Mouse (Mus musculus): Measurements from ENCODE around the gene Sox6. TPM values are rescaled to one million over a fixed set of nuclear protein-coding genes. Genes with fewer than 3 reads are reported as not detected.

The Sox6 gene
- polyA plus RNA-seq, 1 experiment: 2.9 TPM

DNA sequence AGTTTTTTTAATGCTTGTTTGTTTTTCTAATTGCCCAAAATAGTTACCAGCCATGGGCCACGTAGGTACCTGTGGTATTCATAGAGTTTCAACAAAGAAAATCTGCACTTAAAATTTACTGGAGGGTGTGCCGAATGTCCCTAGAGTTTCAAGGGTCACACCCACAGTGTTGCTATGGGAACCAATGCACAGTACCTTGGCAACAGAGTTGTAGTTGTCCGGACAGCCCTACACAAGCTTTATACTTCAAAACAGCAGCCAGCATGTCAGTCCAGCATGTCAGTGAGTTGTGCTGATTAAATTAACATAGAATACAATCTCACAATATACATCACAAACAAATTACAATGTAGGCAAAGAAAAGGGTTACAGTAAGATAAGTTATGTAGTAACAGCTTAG lies 567.1 kb downstream of the Sox6 start:
- TF ChIP-seq CTCF (IDR thresholded peaks at IDR 0.05; ENCODE audit: borderline replicate concordance, insufficient read depth, low read length) (no peak), POLR2A (IDR thresholded peaks at IDR 0.05; ENCODE audit: low read depth, low read length) (no peak)
- no peak overlapping the region for H3K4me3 ChIP-seq (ENCODE audit: insufficient read depth, low read length)
- no peaks in the 10 kb centered on the region for H3K4me1 ChIP-seq (ENCODE audit: control insufficient read depth, insufficient read depth, low read length)
- no peak overlapping the region for H3K27ac ChIP-seq (ENCODE audit: insufficient read depth, low read length)

DNA sequence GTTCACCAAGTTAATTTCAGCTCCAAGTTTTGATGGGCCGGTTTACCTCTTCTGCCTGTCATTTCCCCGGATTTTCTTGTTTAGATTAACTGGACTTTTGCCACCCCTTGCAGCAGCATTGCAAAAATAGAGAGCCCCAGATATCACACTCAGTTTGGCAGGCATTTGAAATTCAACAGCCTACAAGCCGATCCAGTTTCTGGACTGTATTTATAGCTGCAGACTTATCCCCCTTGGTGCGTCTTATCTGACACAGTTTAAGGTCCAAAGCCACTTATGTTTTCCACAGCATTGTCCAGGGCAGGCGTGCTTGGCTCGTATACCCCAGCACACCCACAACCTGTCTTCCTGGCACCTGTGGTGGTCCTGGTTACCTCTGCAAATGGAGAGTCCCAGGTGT lies 571.8 kb downstream of the Sox6 start:
- no peaks in the 10 kb centered on the region for H3K4me1 ChIP-seq (ENCODE audit: control insufficient read depth, insufficient read depth, low read length)
- H3K4me3 ChIP-seq (ENCODE audit: insufficient read depth, low read length): no peak overlapping the region
- H3K27ac ChIP-seq (ENCODE audit: insufficient read depth, low read length): no peak overlapping the region
- TF ChIP-seq POLR2A (IDR thresholded peaks at IDR 0.05; ENCODE audit: low read depth, low read length) (no peak), CTCF (IDR thresholded peaks at IDR 0.05; ENCODE audit: borderline replicate concordance, insufficient read depth, low read length) (no peak)

- no peak overlapping the region for H3K27ac ChIP-seq (ENCODE audit: insufficient read depth, low read length)
- H3K4me1 ChIP-seq (ENCODE audit: control insufficient read depth, insufficient read depth, low read length): no peaks in the 10 kb centered on the region
- no peak for TF ChIP-seq POLR2A (IDR thresholded peaks at IDR 0.05; ENCODE audit: low read depth, low read length)
- TF ChIP-seq CTCF (IDR thresholded peaks at IDR 0.05; ENCODE audit: borderline replicate concordance, insufficient read depth, low read length): no peak
- no peak overlapping the region for H3K4me3 ChIP-seq (ENCODE audit: insufficient read depth, low read length)
These were observed 575.2 kb downstream of the Sox6 start for GRCm38 (mm10) chr7:115463367-115463766.

- no peaks in the 10 kb centered on the region for H3K4me1 ChIP-seq (ENCODE audit: control insufficient read depth, insufficient read depth, low read length)
- no peak overlapping the region for H3K27ac ChIP-seq (ENCODE audit: insufficient read depth, low read length)
- TF ChIP-seq POLR2A (IDR thresholded peaks at IDR 0.05; ENCODE audit: low read depth, low read length): no peak
- no peak for TF ChIP-seq CTCF (IDR thresholded peaks at IDR 0.05; ENCODE audit: borderline replicate concordance, insufficient read depth, low read length)
- H3K4me3 ChIP-seq (ENCODE audit: insufficient read depth, low read length): no peak overlapping the region
These were observed 576.3 kb downstream of the Sox6 start for GRCm38 (mm10) chr7:115462276-115462675.

GRCm38 (mm10) chr7:115454988-115455387 lies 583.6 kb downstream of the Sox6 start:
- Histone ChIP-seq H3K4me3 (ENCODE audit: insufficient read depth, low read length) (no peak overlapping the region), H3K27ac (ENCODE audit: insufficient read depth, low read length) (no peak overlapping the region), H3K4me1 (ENCODE audit: control insufficient read depth, insufficient read depth, low read length) (no peaks in the 10 kb centered on the region)
- no peak for TF ChIP-seq POLR2A (IDR thresholded peaks at IDR 0.05; ENCODE audit: low read depth, low read length)
- TF ChIP-seq CTCF (IDR thresholded peaks at IDR 0.05; ENCODE audit: borderline replicate concordance, insufficient read depth, low read length): no peak

DNA sequence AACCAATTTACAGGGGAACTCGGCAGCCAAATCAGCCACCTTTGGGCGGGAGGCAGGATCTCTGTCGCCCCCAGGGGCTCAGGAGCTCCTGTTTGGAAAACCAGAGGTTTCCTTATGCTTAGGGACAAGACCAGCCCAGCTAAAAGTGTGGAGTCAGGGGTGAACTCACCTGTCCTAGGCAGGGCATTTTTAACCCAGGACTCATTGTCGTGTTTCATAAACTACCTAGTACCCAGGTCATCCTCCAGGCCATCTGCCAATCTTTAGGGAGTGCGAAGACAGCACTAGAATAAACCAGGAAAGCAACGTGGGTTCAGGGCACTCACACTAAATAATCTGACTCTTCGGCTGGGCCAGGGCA lies 584.9 kb downstream of the Sox6 start:
- Histone ChIP-seq H3K27ac (ENCODE audit: insufficient read depth, low read length) (no peak overlapping the region), H3K4me1 (ENCODE audit: control insufficient read depth, insufficient read depth, low read length) (no peaks in the 10 kb centered on the region), H3K4me3 (ENCODE audit: insufficient read depth, low read length) (no peak overlapping the region)
- TF ChIP-seq POLR2A (IDR thresholded peaks at IDR 0.05; ENCODE audit: low read depth, low read length) (no peak), CTCF (IDR thresholded peaks at IDR 0.05; ENCODE audit: borderline replicate concordance, insufficient read depth, low read length) (no peak)

GRCm38 (mm10) chr7:115453042-115453712 lies 585.4 kb downstream of the Sox6 start:
- no peak overlapping the region for H3K27ac ChIP-seq (ENCODE audit: insufficient read depth, low read length)
- H3K4me3 ChIP-seq (ENCODE audit: insufficient read depth, low read length): no peak overlapping the region
- no peaks in the 10 kb centered on the region for H3K4me1 ChIP-seq (ENCODE audit: control insufficient read depth, insufficient read depth, low read length)
- TF ChIP-seq POLR2A (IDR thresholded peaks at IDR 0.05; ENCODE audit: low read depth, low read length): no peak
- peak; percentile 57; the same call in 1 of the 2 replicates for TF ChIP-seq CTCF (IDR thresholded peaks at IDR 0.05; ENCODE audit: borderline replicate concordance, insufficient read depth, low read length)

DNA sequence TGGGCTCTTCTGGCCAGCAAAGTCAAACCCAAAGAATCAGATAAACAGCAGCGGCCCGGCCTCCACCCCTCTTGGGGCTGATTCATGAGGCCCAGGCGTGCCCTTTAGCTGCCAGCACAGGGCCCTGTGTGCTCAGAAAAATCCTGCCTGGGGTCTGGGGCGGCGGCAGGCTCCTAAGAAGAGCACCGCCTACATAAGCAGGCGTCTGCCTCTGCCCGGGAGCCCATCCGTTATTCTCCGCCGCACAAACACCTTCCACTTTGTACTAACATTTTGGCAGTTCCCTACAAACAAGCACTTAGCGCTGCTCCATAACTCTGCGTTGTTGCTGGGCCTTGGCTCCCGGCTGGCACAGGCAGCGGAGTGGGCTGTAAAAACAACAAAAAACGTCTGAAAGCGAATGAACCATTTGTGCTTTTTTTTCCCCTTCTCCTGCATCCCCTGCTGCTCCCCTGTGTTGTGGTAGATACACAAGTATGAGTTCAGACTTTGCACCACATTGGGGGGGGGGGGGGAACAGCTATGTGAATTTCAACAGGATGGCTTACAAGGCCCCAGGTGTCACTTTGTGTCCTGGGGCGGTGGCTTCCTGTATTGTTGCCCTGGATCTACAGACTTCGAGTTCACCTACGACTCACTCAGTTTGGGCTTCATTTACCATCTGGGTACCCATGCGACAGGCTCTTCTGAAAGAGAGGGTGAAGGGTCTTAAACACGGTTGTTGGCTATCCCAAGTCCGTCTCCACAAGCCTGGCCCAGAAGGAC lies 588.0 kb downstream of the Sox6 start:
- Histone ChIP-seq H3K4me1 (ENCODE audit: control insufficient read depth, insufficient read depth, low read length) (no peaks in the 10 kb centered on the region), H3K4me3 (ENCODE audit: insufficient read depth, low read length) (no peak overlapping the region), H3K27ac (ENCODE audit: insufficient read depth, low read length) (no peak overlapping the region)
- TF ChIP-seq CTCF (IDR thresholded peaks at IDR 0.05; ENCODE audit: borderline replicate concordance, insufficient read depth, low read length): no peak
- no peak for TF ChIP-seq POLR2A (IDR thresholded peaks at IDR 0.05; ENCODE audit: low read depth, low read length)

DNA sequence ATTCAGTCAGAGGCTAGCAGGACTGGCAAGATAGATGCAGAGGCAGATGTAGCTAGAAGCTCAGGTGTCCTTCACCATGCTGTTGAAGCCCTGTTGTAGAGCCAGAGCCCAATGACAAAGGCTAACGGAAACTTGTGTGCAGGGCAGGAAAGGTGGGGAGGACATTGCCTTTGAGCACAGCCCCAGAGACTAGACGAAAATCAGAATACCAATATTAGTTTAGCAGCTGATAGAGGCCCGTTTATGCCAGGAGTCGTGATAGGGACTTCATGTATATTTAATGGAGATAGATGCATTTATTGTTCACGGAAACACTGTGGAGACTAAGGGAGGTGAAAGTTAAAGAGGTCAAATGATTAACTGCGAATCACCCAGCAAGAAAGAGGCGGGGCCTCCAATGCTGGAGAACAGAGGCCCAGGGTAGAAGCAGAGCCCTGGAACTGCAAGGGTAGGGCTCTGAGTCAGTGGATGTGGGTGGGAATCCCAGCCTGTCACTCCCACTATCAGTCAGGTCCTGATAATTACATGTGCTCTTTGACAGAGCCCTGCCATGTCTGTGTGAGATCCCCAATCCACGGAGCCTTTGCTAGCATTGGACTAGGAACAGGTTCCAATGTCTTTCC lies 590.1 kb downstream of the Sox6 start:
- H3K27ac ChIP-seq (ENCODE audit: insufficient read depth, low read length): no peak overlapping the region
- H3K4me1 ChIP-seq (ENCODE audit: control insufficient read depth, insufficient read depth, low read length): no peaks in the 10 kb centered on the region
- TF ChIP-seq CTCF (IDR thresholded peaks at IDR 0.05; ENCODE audit: borderline replicate concordance, insufficient read depth, low read length) (no peak), POLR2A (IDR thresholded peaks at IDR 0.05; ENCODE audit: low read depth, low read length) (no peak)
- no peak overlapping the region for H3K4me3 ChIP-seq (ENCODE audit: insufficient read depth, low read length)

- Histone ChIP-seq H3K4me3 (ENCODE audit: insufficient read depth, low read length) (no peak overlapping the region), H3K4me1 (ENCODE audit: control insufficient read depth, insufficient read depth, low read length) (no peaks in the 10 kb centered on the region), H3K27ac (ENCODE audit: insufficient read depth, low read length) (no peak overlapping the region)
- TF ChIP-seq CTCF (IDR thresholded peaks at IDR 0.05; ENCODE audit: borderline replicate concordance, insufficient read depth, low read length): no peak
- no peak for TF ChIP-seq POLR2A (IDR thresholded peaks at IDR 0.05; ENCODE audit: low read depth, low read length)
These were observed 591.5 kb downstream of the Sox6 start for GRCm38 (mm10) chr7:115447091-115447490.

Data from embryonic fibroblast, embryonic 13.5 days (primary cell).